Mouse (Mus musculus) thymus, postnatal 0 days (tissue): Measurements from ENCODE around the gene Tspan2. TPM values are rescaled to one million over a fixed set of nuclear protein-coding genes. Genes with fewer than 3 reads are reported as not detected.

Experiments used
- DNase-seq: peaks from one replicate; pipeline ENCODE4 v3.0.0-alpha.2; 2015; ENCODE audit warnings: low spot score
- polyA plus RNA-seq: library from polyadenylated mRNA; unstranded; fragments of >200 nt; fragmentation: Nextera tagmentation; extraction: Ambion mirVana; gene quantifications from 2 replicates; pipeline ENCODE4 v1.2.1, GENCODE M21; 2015

The Tspan2 gene
- polyA plus RNA-seq, 1 experiment from 2014 or later: 12.4 TPM

- no peak for DNase-seq
Measured at GRCm38 (mm10) chr3:102733936-102734312, 405 bp upstream of the Tspan2 start.

- peak; percentile 58 for DNase-seq
Measured at GRCm38 (mm10) chr3:102735031-102735558, 766 bp downstream of the Tspan2 start.

GRCm38 (mm10) chr3:102735638-102736037 is 1.3 kb downstream of the Tspan2 start:
- DNase-seq: no peak

GRCm38 (mm10) chr3:102736436-102736835 is 2.1 kb downstream of the Tspan2 start:
- peak; percentile 61 for DNase-seq

GRCm38 (mm10) chr3:102737106-102737505 is 2.8 kb downstream of the Tspan2 start:
- DNase-seq: no peak

GRCm38 (mm10) chr3:102738161-102738901 is 4.0 kb downstream of the Tspan2 start:
- DNase-seq: peak; percentile 57

GRCm38 (mm10) chr3:102738926-102739325 is 4.6 kb downstream of the Tspan2 start:
- no peak for DNase-seq

GRCm38 (mm10) chr3:102742725-102743124 is 8.4 kb downstream of the Tspan2 start:
- no peak for DNase-seq

GRCm38 (mm10) chr3:102743202-102743601 is 8.9 kb downstream of the Tspan2 start:
- no peak for DNase-seq

GRCm38 (mm10) chr3:102743781-102744471 is 9.6 kb downstream of the Tspan2 start:
- no peak for DNase-seq

GRCm38 (mm10) chr3:102744657-102745056 is 10.3 kb downstream of the Tspan2 start:
- peak; percentile 25 for DNase-seq

GRCm38 (mm10) chr3:102746174-102746573 is 11.8 kb downstream of the Tspan2 start:
- DNase-seq: no peak

GRCm38 (mm10) chr3:102748038-102748437 is 13.7 kb downstream of the Tspan2 start:
- DNase-seq: no peak

GRCm38 (mm10) chr3:102748686-102749085 is 14.4 kb downstream of the Tspan2 start:
- no peak for DNase-seq

- DNase-seq: no peak
Measured at GRCm38 (mm10) chr3:102751136-102751535, 16.8 kb downstream of the Tspan2 start.

GRCm38 (mm10) chr3:102751536-102751935 is 17.2 kb downstream of the Tspan2 start:
- DNase-seq: no peak

- no peak for DNase-seq
Measured at GRCm38 (mm10) chr3:102752053-102752452, 17.7 kb downstream of the Tspan2 start.

GRCm38 (mm10) chr3:102752457-102752856 is 18.1 kb downstream of the Tspan2 start:
- no peak for DNase-seq

- DNase-seq: peak; percentile 91
Measured at GRCm38 (mm10) chr3:102755801-102756200, 21.5 kb downstream of the Tspan2 start.

GRCm38 (mm10) chr3:102757019-102757418 is 22.7 kb downstream of the Tspan2 start:
- DNase-seq: no peak

GRCm38 (mm10) chr3:102760236-102760635 is 25.9 kb downstream of the Tspan2 start:
- DNase-seq: no peak

GRCm38 (mm10) chr3:102762388-102762787 is 28.1 kb downstream of the Tspan2 start:
- DNase-seq: no peak
